24 mouse cellular contexts compared by ENCODE assay signal in genomic region chr5:22829822-22830450, GRCm38 (mm10).
"Had no signal": no experiment of that assay in that cellular context is flagged by ENCODE, and none has a peak within 500 bp of the region (broad histone marks: within the 10 kb centered on the region; RNA-seq: fewer than 3 reads in every experiment).

No protein-coding gene starts in this region.

- H3K27ac ChIP-seq: kidney, postnatal 0 days; layer of hippocampus, adult 2 months; limb, embryonic 10.5 days; limb, embryonic 13.5 days; liver, embryonic 12.5 days; liver, embryonic 15.5 days; lung, embryonic 15.5 days; midbrain, embryonic 10.5 days; midbrain, embryonic 13.5 days; neural tube, embryonic 13.5 days had no signal

- H3K4me1 ChIP-seq: limb, embryonic 10.5 days; limb, embryonic 13.5 days; liver, embryonic 12.5 days; liver, embryonic 15.5 days; lung, embryonic 15.5 days; megakaryocyte, embryonic 14.5 days; midbrain, embryonic 10.5 days; midbrain, embryonic 13.5 days; neural tube, embryonic 13.5 days had no signal

- H3K36me3 ChIP-seq: limb, embryonic 10.5 days; limb, embryonic 13.5 days; liver, embryonic 12.5 days; liver, embryonic 15.5 days; lung, embryonic 15.5 days; midbrain, embryonic 10.5 days; midbrain, embryonic 13.5 days; neural tube, embryonic 13.5 days had no signal

- H3K9me3 ChIP-seq: limb, embryonic 10.5 days; liver, embryonic 12.5 days; liver, embryonic 15.5 days; lung, embryonic 15.5 days; megakaryocyte, embryonic 14.5 days; midbrain, embryonic 13.5 days; neural tube, embryonic 13.5 days had no signal

- H3K4me2 ChIP-seq: limb, embryonic 13.5 days; liver, embryonic 12.5 days; liver, embryonic 15.5 days; lung, embryonic 15.5 days; midbrain, embryonic 13.5 days; neural tube, embryonic 13.5 days had no signal

- H3K27me3 ChIP-seq: limb, embryonic 13.5 days; liver, embryonic 12.5 days; liver, embryonic 15.5 days; lung, embryonic 15.5 days; megakaryocyte, embryonic 14.5 days; midbrain, embryonic 13.5 days; neural tube, embryonic 13.5 days had no signal

- ATAC-seq: liver, embryonic 12.5 days; midbrain, embryonic 13.5 days; midbrain, embryonic 16.5 days had no signal

- H3K9ac ChIP-seq: limb, embryonic 13.5 days; liver, embryonic 12.5 days; liver, embryonic 15.5 days; lung, embryonic 15.5 days; midbrain, embryonic 13.5 days; neural tube, embryonic 13.5 days had no signal

- H3K4me3 ChIP-seq: layer of hippocampus, adult 2 months; limb, embryonic 10.5 days; limb, embryonic 13.5 days; liver, embryonic 12.5 days; liver, embryonic 15.5 days; lung, embryonic 15.5 days; megakaryocyte, embryonic 14.5 days; midbrain, embryonic 10.5 days; midbrain, embryonic 13.5 days; myocyte; neural tube, embryonic 13.5 days had no signal

- DNase-seq: kidney, postnatal 25 days; layer of hippocampus, adult 9-11 months; liver; lung, adult 18-20 months; lung, postnatal 10 days; retina, postnatal 1 day; right cerebral cortex, postnatal 25 days; spleen, adult 18-20 months; thymus, adult 2 months; thymus, postnatal 14 days; thymus, postnatal 4 days had no signal
